Mouse (Mus musculus): ENCODE measurements around the gene Rai14. TPM values are rescaled to one million over a fixed set of nuclear protein-coding genes. Genes with fewer than 3 reads are reported as not detected.

Gene Rai14
- polyA plus RNA-seq, 1 experiment, result 2.1 TPM

DNA sequence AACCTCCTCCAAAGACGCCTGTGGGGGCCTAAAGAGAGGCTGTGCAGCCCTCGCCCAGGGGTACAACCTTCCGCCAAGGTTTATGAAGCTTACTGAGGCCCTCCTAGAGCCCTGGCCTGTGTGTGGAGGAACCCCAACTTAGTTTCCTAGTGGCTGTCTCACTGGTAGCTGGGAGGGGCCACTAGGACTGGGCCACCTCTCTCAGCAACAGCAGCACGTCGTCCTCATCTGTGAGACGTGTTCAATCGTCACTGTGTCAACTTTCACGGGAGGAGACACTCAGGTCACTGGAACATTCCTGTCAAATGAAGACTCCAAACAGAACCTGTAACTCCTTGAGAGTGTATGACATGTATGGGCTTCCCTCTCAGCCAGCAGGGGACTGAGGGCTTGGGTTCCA, 8.0 kb downstream of the Rai14 start:
- no peaks in the 10 kb centered on the region for H3K27me3 ChIP-seq (ENCODE audit: control insufficient read depth, insufficient read depth, low read length)
- H3K36me3 ChIP-seq (ENCODE audit: control insufficient read depth, insufficient read depth, low read length), result no peaks in the 10 kb centered on the region
- no peaks in the 10 kb centered on the region for H3K4me1 ChIP-seq (ENCODE audit: control insufficient read depth, insufficient read depth, insufficient read length, low read length)
- TF ChIP-seq POLR2A (IDR thresholded peaks at IDR 0.05; ENCODE audit: low read depth, low read length) (no peak), CTCF (IDR thresholded peaks at IDR 0.05; ENCODE audit: extremely low read depth, insufficient read length, insufficient replicate concordance, low read depth, low read length) (no peak)
- 81% methylated on average over 8 of the region's 8 CpGs for WGBS
- no peak overlapping the region for H3K4me3 ChIP-seq (ENCODE audit: low read depth, low read length)
- H3K27ac ChIP-seq (ENCODE audit: insufficient read depth, low read depth, low read length), result no peak overlapping the region

DNA sequence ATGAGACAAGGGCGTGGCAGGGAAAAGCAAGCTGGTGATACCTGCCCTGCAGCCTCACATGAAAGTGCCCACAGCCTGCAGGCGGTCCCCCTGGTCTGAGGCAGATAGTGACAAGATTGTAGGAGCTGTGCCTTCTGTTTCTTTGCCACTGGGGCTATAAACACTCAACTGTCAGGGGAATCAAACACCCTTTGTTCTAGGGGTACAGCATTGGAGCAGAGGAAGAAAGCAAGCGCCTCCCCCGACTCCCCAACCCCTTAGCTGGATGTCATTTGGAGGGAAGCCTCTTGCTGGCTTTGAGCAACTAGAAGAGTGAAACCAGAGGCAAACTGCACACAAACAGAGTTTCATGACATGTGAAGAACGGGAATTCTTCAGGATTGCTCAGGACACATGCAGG, 8.7 kb downstream of the Rai14 start:
- H3K4me3 ChIP-seq (ENCODE audit: low read depth, low read length), result no peak overlapping the region
- WGBS, result 64% methylated on average over 5 of the region's 5 CpGs
- no peaks in the 10 kb centered on the region for H3K27me3 ChIP-seq (ENCODE audit: control insufficient read depth, insufficient read depth, low read length)
- no peaks in the 10 kb centered on the region for H3K36me3 ChIP-seq (ENCODE audit: control insufficient read depth, insufficient read depth, low read length)
- H3K4me1 ChIP-seq (ENCODE audit: control insufficient read depth, insufficient read depth, insufficient read length, low read length), result no peaks in the 10 kb centered on the region
- TF ChIP-seq CTCF (IDR thresholded peaks at IDR 0.05; ENCODE audit: extremely low read depth, insufficient read length, insufficient replicate concordance, low read depth, low read length), result no peak
- no peak for TF ChIP-seq POLR2A (IDR thresholded peaks at IDR 0.05; ENCODE audit: low read depth, low read length)
- no peak overlapping the region for H3K27ac ChIP-seq (ENCODE audit: insufficient read depth, low read depth, low read length)

DNA sequence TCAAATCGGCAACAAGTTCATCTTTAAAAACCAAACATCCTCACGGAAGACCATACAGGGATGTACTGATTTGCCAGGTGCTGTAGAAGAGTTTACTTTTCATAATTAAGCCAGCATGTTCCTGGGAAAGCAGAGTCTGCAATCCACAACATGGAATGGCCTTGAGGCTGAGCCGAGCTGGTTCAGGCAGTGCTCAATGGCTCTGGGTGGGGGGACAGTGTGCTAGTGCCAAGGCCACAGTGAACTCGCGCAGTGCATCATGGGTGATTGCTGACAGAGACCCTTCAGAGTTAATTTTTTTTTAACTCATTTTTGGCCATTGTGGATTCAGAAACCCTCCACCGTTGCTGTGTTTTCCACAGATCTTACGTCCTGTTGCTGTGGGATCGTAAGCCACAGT, 10.1 kb downstream of the Rai14 start:
- TF ChIP-seq CTCF (IDR thresholded peaks at IDR 0.05; ENCODE audit: extremely low read depth, insufficient read length, insufficient replicate concordance, low read depth, low read length) (no peak), POLR2A (IDR thresholded peaks at IDR 0.05; ENCODE audit: low read depth, low read length) (no peak)
- Histone ChIP-seq H3K36me3 (ENCODE audit: control insufficient read depth, insufficient read depth, low read length) (no peaks in the 10 kb centered on the region), H3K4me1 (ENCODE audit: control insufficient read depth, insufficient read depth, insufficient read length, low read length) (no peaks in the 10 kb centered on the region), H3K27ac (ENCODE audit: insufficient read depth, low read depth, low read length) (no peak overlapping the region), H3K4me3 (ENCODE audit: low read depth, low read length) (no peak overlapping the region), H3K27me3 (ENCODE audit: control insufficient read depth, insufficient read depth, low read length) (no peaks in the 10 kb centered on the region)
- 92% methylated on average over 8 of the region's 8 CpGs for WGBS

DNA sequence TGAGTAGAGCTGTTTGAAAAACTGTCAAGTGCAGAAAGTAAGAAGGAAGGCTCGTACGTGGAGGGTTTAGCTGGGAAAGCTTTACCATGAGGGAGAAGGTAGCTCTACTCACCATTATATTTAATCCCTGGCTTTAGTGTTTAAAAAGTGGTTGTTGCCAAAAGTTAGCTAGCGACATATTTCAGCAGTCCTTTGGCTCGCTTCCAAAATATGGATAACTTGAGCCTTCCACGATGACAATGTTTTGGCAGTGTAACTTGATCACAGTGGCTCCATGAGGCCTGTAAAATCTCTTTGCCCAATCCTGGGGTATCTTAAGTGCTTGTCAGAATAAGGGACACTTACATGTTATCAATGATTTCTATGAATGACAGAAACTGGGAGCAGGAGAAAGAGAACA, 12.9 kb downstream of the Rai14 start:
- H3K36me3 ChIP-seq (ENCODE audit: control insufficient read depth, insufficient read depth, low read length), result no peaks in the 10 kb centered on the region
- no peak for TF ChIP-seq CTCF (IDR thresholded peaks at IDR 0.05; ENCODE audit: extremely low read depth, insufficient read length, insufficient replicate concordance, low read depth, low read length)
- TF ChIP-seq POLR2A (IDR thresholded peaks at IDR 0.05; ENCODE audit: low read depth, low read length), result no peak
- WGBS, result 69% methylated on average over 5 of the region's 5 CpGs

DNA sequence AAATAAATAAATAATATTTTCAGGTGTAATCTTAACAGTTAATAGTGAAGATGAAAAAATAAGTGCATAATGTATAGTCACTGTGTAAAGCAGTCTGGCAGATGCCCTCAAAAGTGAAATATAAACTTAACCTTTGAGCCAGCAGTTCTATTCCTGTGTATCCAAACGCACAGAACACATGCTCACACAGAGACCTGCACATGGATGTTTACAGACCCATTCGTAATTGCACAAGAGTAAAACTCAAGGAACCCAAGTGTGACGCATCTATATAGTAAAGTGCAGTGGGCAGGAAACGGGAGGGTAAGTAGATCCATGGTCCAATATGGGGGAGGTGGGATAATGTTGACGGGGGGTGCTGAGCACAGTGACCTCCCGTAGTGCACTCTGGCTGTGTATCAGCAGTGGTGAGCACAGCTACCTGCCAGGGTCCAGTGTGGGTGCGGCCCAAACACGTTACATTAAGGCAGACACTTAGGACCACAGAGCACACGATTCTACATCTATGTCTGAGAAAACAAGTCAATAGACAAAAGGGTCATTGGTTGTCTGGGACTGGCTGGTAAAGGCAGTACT, 13.4 kb downstream of the Rai14 start:
- no peak for TF ChIP-seq POLR2A (IDR thresholded peaks at IDR 0.05; ENCODE audit: low read depth, low read length)
- TF ChIP-seq CTCF (IDR thresholded peaks at IDR 0.05; ENCODE audit: extremely low read depth, insufficient read length, insufficient replicate concordance, low read depth, low read length), result no peak
- peaks cover 2% of the 10 kb centered on the region; the same call in 1 of the 2 replicates for H3K4me1 ChIP-seq (ENCODE audit: control insufficient read depth, insufficient read depth, insufficient read length, low read length)
- H3K27me3 ChIP-seq (ENCODE audit: control insufficient read depth, insufficient read depth, low read length), result no peaks in the 10 kb centered on the region
- no peak overlapping the region for H3K27ac ChIP-seq (ENCODE audit: insufficient read depth, low read depth, low read length)
- H3K36me3 ChIP-seq (ENCODE audit: control insufficient read depth, insufficient read depth, low read length), result no peaks in the 10 kb centered on the region
- 90% methylated on average over 9 of the region's 9 CpGs for WGBS
- no peak overlapping the region for H3K4me3 ChIP-seq (ENCODE audit: low read depth, low read length)

More for the DNA sequence above, 12.9 kb downstream of the Rai14 start:
- no peak overlapping the region for H3K27ac ChIP-seq (ENCODE audit: insufficient read depth, low read depth, low read length)
- no peaks in the 10 kb centered on the region for H3K27me3 ChIP-seq (ENCODE audit: control insufficient read depth, insufficient read depth, low read length)
- no peak overlapping the region for H3K4me3 ChIP-seq (ENCODE audit: low read depth, low read length)
- H3K4me1 ChIP-seq (ENCODE audit: control insufficient read depth, insufficient read depth, insufficient read length, low read length), result peaks cover 2% of the 10 kb centered on the region; the same call in 1 of the 2 replicates

DNA sequence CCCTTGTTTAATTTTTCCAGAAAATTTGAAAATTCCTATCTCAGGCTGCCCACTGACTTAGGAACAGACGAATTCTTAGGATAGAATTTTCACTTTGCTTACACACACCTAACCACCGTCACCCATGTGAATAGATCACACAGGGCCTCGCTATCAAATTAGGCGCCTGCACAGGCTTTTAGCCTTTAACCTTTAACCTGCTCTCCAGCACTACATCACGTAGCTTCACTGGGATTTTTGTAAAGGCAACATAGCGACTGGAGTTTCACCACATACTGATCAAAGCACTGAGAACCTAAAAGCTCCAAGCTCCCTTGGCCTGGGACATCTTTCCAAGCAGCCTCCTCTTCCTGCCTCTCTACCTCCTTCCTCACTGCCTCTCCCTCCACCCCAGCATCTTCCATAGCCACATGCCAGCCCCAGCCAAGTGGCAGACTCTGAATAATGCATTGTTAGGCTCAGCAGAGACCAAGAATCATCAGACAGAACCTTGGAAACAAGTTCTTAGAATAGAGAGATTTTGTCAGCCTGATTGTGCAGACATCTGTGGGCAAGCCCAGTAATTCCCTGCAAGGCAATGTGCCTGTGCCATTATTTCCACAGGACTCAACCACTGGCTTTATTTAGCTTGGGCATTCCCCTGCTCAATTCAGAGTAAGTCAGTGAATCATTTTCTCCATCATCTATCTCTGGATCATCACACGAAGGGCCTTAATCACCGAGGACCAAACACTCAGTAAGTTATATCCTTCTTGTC, 17.8 kb downstream of the Rai14 start:
- no peak overlapping the region for H3K27ac ChIP-seq (ENCODE audit: insufficient read depth, low read depth, low read length)
- no peaks in the 10 kb centered on the region for H3K27me3 ChIP-seq (ENCODE audit: control insufficient read depth, insufficient read depth, low read length)
- WGBS, result 67% methylated on average over 8 of the region's 8 CpGs
- TF ChIP-seq POLR2A (IDR thresholded peaks at IDR 0.05; ENCODE audit: low read depth, low read length) (no peak), CTCF (IDR thresholded peaks at IDR 0.05; ENCODE audit: extremely low read depth, insufficient read length, insufficient replicate concordance, low read depth, low read length) (no peak)
- H3K4me1 ChIP-seq (ENCODE audit: control insufficient read depth, insufficient read depth, insufficient read length, low read length), result peaks cover 2% of the 10 kb centered on the region; the same call in 1 of the 2 replicates
- no peak overlapping the region for H3K4me3 ChIP-seq (ENCODE audit: low read depth, low read length)
- H3K36me3 ChIP-seq (ENCODE audit: control insufficient read depth, insufficient read depth, low read length), result no peaks in the 10 kb centered on the region

DNA sequence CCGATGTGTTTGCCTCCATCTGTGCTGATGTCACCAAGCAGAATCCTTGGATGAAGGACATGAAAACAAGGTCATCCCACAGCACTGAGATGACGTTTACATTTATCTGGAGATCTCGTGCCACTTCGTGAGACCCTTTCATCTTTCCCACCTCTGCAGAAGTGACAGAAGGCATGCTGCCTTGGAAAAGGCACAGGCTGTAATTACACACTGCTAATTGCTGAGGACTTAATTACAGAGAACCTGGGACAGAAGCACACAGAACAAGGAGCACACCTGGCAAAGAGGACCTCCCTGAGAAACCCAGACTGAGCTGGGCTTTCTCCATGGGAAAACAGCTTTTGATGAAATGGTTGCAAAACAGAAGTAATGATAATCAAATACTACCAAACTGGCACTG, 21.8 kb downstream of the Rai14 start:
- TF ChIP-seq CTCF (IDR thresholded peaks at IDR 0.05; ENCODE audit: extremely low read depth, insufficient read length, insufficient replicate concordance, low read depth, low read length), result no peak
- no peak for TF ChIP-seq POLR2A (IDR thresholded peaks at IDR 0.05; ENCODE audit: low read depth, low read length)
- no peaks in the 10 kb centered on the region for H3K27me3 ChIP-seq (ENCODE audit: control insufficient read depth, insufficient read depth, low read length)
- no peak overlapping the region for H3K4me3 ChIP-seq (ENCODE audit: low read depth, low read length)
- WGBS, result 81% methylated on average over 4 of the region's 4 CpGs
- peaks cover 10% of the 10 kb centered on the region; the same call in 1 of the 2 replicates for H3K4me1 ChIP-seq (ENCODE audit: control insufficient read depth, insufficient read depth, insufficient read length, low read length)
- no peaks in the 10 kb centered on the region for H3K36me3 ChIP-seq (ENCODE audit: control insufficient read depth, insufficient read depth, low read length)
- H3K27ac ChIP-seq (ENCODE audit: insufficient read depth, low read depth, low read length), result no peak overlapping the region

All from small intestine, adult 2 months (tissue).